In genomic region chr13:110175651-110176050, GRCm38 (mm10) we compare ENCODE assay signal across 32 mouse cellular contexts.
DNase-seq lines count a peak whose midpoint lies in the region; ATAC-seq and TF ChIP-seq lines count a peak whose summit lies in the region.
"Had no signal": no experiment of that assay in that cellular context is flagged by ENCODE, and none has a peak within 500 bp of the region (broad histone marks: within the 10 kb centered on the region; RNA-seq: fewer than 3 reads in every experiment).

No protein-coding gene starts in this region.

- TF ChIP-seq CTCF in forebrain, postnatal 0 days (IDR thresholded peaks at IDR 0.05; ENCODE audit: low read depth) = no peak
- TF ChIP-seq CTCF in layer of hippocampus, adult 2 months (conservative IDR thresholded peaks at IDR 0.05) = no peak

- no peak overlapping the region for H3K9ac ChIP-seq in forebrain, postnatal 0 days
- no peak overlapping the region for H3K9ac ChIP-seq in midbrain, embryonic 11.5 days (ENCODE audit: low read length)
- no peak overlapping the region for H3K9ac ChIP-seq in midbrain, embryonic 15.5 days
- H3K9ac ChIP-seq in hindbrain, embryonic 12.5 days = no peak overlapping the region
- H3K9ac ChIP-seq: embryonic facial prominence, embryonic 15.5 days; forebrain, embryonic 13.5 days; hindbrain, embryonic 14.5 days; limb, embryonic 15.5 days; liver, embryonic 13.5 days; midbrain, embryonic 13.5 days had no signal

- no peak overlapping the region for H3K4me3 ChIP-seq in forebrain, postnatal 0 days (ENCODE audit: low read depth, low read length)
- no peak overlapping the region for H3K4me3 ChIP-seq in forebrain, embryonic 10.5 days
- no peak overlapping the region for H3K4me3 ChIP-seq in layer of hippocampus, adult 2 months
- no peak overlapping the region for H3K4me3 ChIP-seq in midbrain, embryonic 11.5 days (ENCODE audit: low read depth, low read length)
- H3K4me3 ChIP-seq in midbrain, embryonic 15.5 days = no peak overlapping the region
- H3K4me3 ChIP-seq in hindbrain, embryonic 12.5 days = no peak overlapping the region
- H3K4me3 ChIP-seq: embryonic facial prominence, embryonic 10.5 days; embryonic facial prominence, embryonic 15.5 days; forebrain, embryonic 13.5 days; limb, embryonic 10.5 days; limb, embryonic 15.5 days; liver, embryonic 13.5 days; megakaryocyte, embryonic 14.5 days; midbrain, embryonic 13.5 days had no signal

- no peaks in the 10 kb centered on the region for H3K27me3 ChIP-seq in forebrain, postnatal 0 days (ENCODE audit: insufficient read depth, low read length)
- no peaks in the 10 kb centered on the region for H3K27me3 ChIP-seq in forebrain, embryonic 10.5 days (ENCODE audit: poor library complexity, severe bottlenecking)
- H3K27me3 ChIP-seq in midbrain, embryonic 11.5 days (ENCODE audit: control insufficient read depth, insufficient read depth, low read length) = no peaks in the 10 kb centered on the region
- H3K27me3 ChIP-seq in midbrain, embryonic 15.5 days (replicated peaks) = no peaks in the 10 kb centered on the region
- no peaks in the 10 kb centered on the region for H3K27me3 ChIP-seq in hindbrain, embryonic 12.5 days
- H3K27me3 ChIP-seq: CH12.LX; embryonic facial prominence, embryonic 15.5 days; forebrain, embryonic 13.5 days; limb, embryonic 15.5 days; liver, embryonic 13.5 days; megakaryocyte, embryonic 14.5 days; midbrain, embryonic 13.5 days had no signal

- peak; percentile 16; the same call in 1 of the 2 replicates for ATAC-seq in forebrain, postnatal 0 days
- no peak for ATAC-seq in midbrain, embryonic 11.5 days (ENCODE audit: low FRiP score)
- ATAC-seq in midbrain, embryonic 15.5 days (replicated peaks) = no peak
- no peak for ATAC-seq in hindbrain, embryonic 12.5 days (ENCODE audit: low FRiP score)
- ATAC-seq: activated CD4-positive, CD25-positive, alpha-beta regulatory T cell, adult 4 months; forebrain, embryonic 13.5 days; intestine, postnatal 0 days; lung, postnatal 0 days; midbrain, embryonic 13.5 days had no signal

- no peak overlapping the region for H3K27ac ChIP-seq in forebrain, postnatal 0 days (ENCODE audit: low read depth, low read length)
- H3K27ac ChIP-seq in forebrain, embryonic 10.5 days = no peak overlapping the region
- H3K27ac ChIP-seq in layer of hippocampus, adult 2 months = peak overlapping the region; percentile 28; the same call in 1 of the 2 replicates
- H3K27ac ChIP-seq in midbrain, embryonic 11.5 days (ENCODE audit: low read depth, low read length) = no peak overlapping the region
- no peak overlapping the region for H3K27ac ChIP-seq in midbrain, embryonic 15.5 days
- H3K27ac ChIP-seq in hindbrain, embryonic 12.5 days = no peak overlapping the region
- H3K27ac ChIP-seq: embryonic facial prominence, embryonic 10.5 days; embryonic facial prominence, embryonic 15.5 days; forebrain, embryonic 13.5 days; hindbrain, embryonic 14.5 days; limb, embryonic 10.5 days; limb, embryonic 15.5 days; liver, embryonic 13.5 days; midbrain, embryonic 13.5 days had no signal

- H3K36me3 ChIP-seq in forebrain, postnatal 0 days (ENCODE audit: insufficient read depth) = no peaks in the 10 kb centered on the region; the same call in 1 of the 2 replicates
- H3K36me3 ChIP-seq in forebrain, embryonic 10.5 days (replicated peaks) = no peaks in the 10 kb centered on the region
- H3K36me3 ChIP-seq in midbrain, embryonic 11.5 days (ENCODE audit: control insufficient read depth, insufficient read depth, low read length) = no peaks in the 10 kb centered on the region
- H3K36me3 ChIP-seq in midbrain, embryonic 15.5 days (replicated peaks) = no peaks in the 10 kb centered on the region
- H3K36me3 ChIP-seq in hindbrain, embryonic 12.5 days = no peaks in the 10 kb centered on the region
- H3K36me3 ChIP-seq: embryonic facial prominence, embryonic 10.5 days; embryonic facial prominence, embryonic 15.5 days; limb, embryonic 10.5 days; limb, embryonic 15.5 days; liver, embryonic 13.5 days; midbrain, embryonic 13.5 days had no signal

- H3K4me2 ChIP-seq in forebrain, postnatal 0 days (ENCODE audit: low read depth) = no peak overlapping the region
- no peak overlapping the region for H3K4me2 ChIP-seq in midbrain, embryonic 11.5 days
- no peak overlapping the region for H3K4me2 ChIP-seq in midbrain, embryonic 15.5 days
- no peak overlapping the region for H3K4me2 ChIP-seq in hindbrain, embryonic 12.5 days (replicated peaks)
- H3K4me2 ChIP-seq: embryonic facial prominence, embryonic 15.5 days; forebrain, embryonic 13.5 days; heart, embryonic 11.5 days; hindbrain, embryonic 14.5 days; limb, embryonic 15.5 days; liver, embryonic 13.5 days; midbrain, embryonic 13.5 days had no signal

- DNase-seq in forebrain, postnatal 0 days = peak; percentile 29
- DNase-seq in forebrain, embryonic 10.5 days (ENCODE audit: extremely low spot score, low spot score) = no peak
- no peak for DNase-seq in layer of hippocampus, adult 2 months (ENCODE audit: low spot score in 2 of 2)
- no peak for DNase-seq in layer of hippocampus, postnatal 10 days (ENCODE audit: low spot score in 2 of 2)
- DNase-seq in midbrain, embryonic 11.5 days (ENCODE audit: low spot score, missing footprints) = peak; percentile 10
- DNase-seq: adrenal gland, adult 2 months; adrenal gland, postnatal 36 days; cerebellum, adult 2 months; cerebellum, postnatal 14 days; gastrocnemius, postnatal 25 days; heart, adult 18-20 months; heart, postnatal 4 days; kidney, adult 9 months; kidney, postnatal 10 days; liver, embryonic 13.5 days; lung, adult 18-20 months; lung, postnatal 4 days had no signal

- 62% methylated on average over 6 of the region's 6 CpGs for WGBS in forebrain, postnatal 0 days
- WGBS in forebrain, embryonic 10.5 days = 87% methylated on average over 6 of the region's 6 CpGs
- 91% methylated on average over 6 of the region's 6 CpGs for WGBS in midbrain, embryonic 11.5 days
- 83% methylated on average over 6 of the region's 6 CpGs for WGBS in midbrain, embryonic 15.5 days
- 84% methylated on average over 6 of the region's 6 CpGs for WGBS in hindbrain, embryonic 12.5 days

- 0 out of 2 replicates have a peak, but pooled peaks cover 3% of the 10 kb centered on the region for H3K4me1 ChIP-seq in forebrain, postnatal 0 days (ENCODE audit: insufficient read depth)
- no peaks in the 10 kb centered on the region; the same call in 1 of the 2 replicates for H3K4me1 ChIP-seq in forebrain, embryonic 10.5 days
- H3K4me1 ChIP-seq in midbrain, embryonic 11.5 days (ENCODE audit: control insufficient read depth, insufficient read depth, low read length) = no peaks in the 10 kb centered on the region
- H3K4me1 ChIP-seq in midbrain, embryonic 15.5 days = 0 out of 2 replicates have a peak, but pooled peaks cover under 1% of the 10 kb centered on the region
- no peaks in the 10 kb centered on the region for H3K4me1 ChIP-seq in hindbrain, embryonic 12.5 days
- H3K4me1 ChIP-seq: embryonic facial prominence, embryonic 10.5 days; embryonic facial prominence, embryonic 15.5 days; forebrain, embryonic 13.5 days; limb, embryonic 10.5 days; limb, embryonic 15.5 days; liver, embryonic 13.5 days; megakaryocyte, embryonic 14.5 days had no signal

- no peaks in the 10 kb centered on the region for H3K9me3 ChIP-seq in forebrain, postnatal 0 days (ENCODE audit: low read length)
- no peaks in the 10 kb centered on the region for H3K9me3 ChIP-seq in forebrain, embryonic 10.5 days
- H3K9me3 ChIP-seq in midbrain, embryonic 11.5 days (ENCODE audit: control insufficient read depth, low read length) = no peaks in the 10 kb centered on the region
- no peaks in the 10 kb centered on the region for H3K9me3 ChIP-seq in midbrain, embryonic 15.5 days
- H3K9me3 ChIP-seq in hindbrain, embryonic 12.5 days (replicated peaks) = no peaks in the 10 kb centered on the region
- H3K9me3 ChIP-seq: embryonic facial prominence, embryonic 10.5 days; embryonic facial prominence, embryonic 15.5 days; forebrain, embryonic 13.5 days; limb, embryonic 10.5 days; limb, embryonic 15.5 days; liver, embryonic 13.5 days; megakaryocyte, embryonic 14.5 days; midbrain, embryonic 13.5 days had no signal

Comparison
In these comparisons a context has a peak if more than half of its experiments do, and no peak if none do; other contexts are left out.
1. DNase-seq: peak in forebrain, postnatal 0 days (single experiment) and midbrain, embryonic 11.5 days (single experiment); none in forebrain, embryonic 10.5 days (single experiment), layer of hippocampus, adult 2 months (0 of 2) and layer of hippocampus, postnatal 10 days (0 of 2).